Comparison of ENCODE assay signal across 14 mouse cellular contexts in genomic region chr1:128983411-128983810, GRCm38 (mm10).
"Had no signal": no experiment of that assay in that cellular context is flagged by ENCODE, and none has a peak within 500 bp of the region (broad histone marks: within the 10 kb centered on the region; RNA-seq: fewer than 3 reads in every experiment).

No protein-coding gene starts in this region.

- H3K27me3 ChIP-seq: limb, embryonic 13.5 days; lung, embryonic 15.5 days; midbrain, embryonic 13.5 days; neural tube, embryonic 12.5 days; stomach, embryonic 15.5 days had no signal

- H3K4me3 ChIP-seq: limb, embryonic 13.5 days; lung, embryonic 15.5 days; midbrain, embryonic 13.5 days; neural tube, embryonic 12.5 days; stomach, embryonic 15.5 days had no signal

- H3K36me3 ChIP-seq: limb, embryonic 13.5 days; lung, embryonic 15.5 days; midbrain, embryonic 13.5 days; neural tube, embryonic 12.5 days; stomach, embryonic 15.5 days had no signal

- ATAC-seq: intestine, embryonic 16.5 days; midbrain, embryonic 13.5 days had no signal

- H3K9ac ChIP-seq: limb, embryonic 13.5 days; liver, embryonic 14.5 days; lung, embryonic 15.5 days; midbrain, embryonic 13.5 days; neural tube, embryonic 12.5 days; stomach, embryonic 15.5 days had no signal

- H3K27ac ChIP-seq: limb, embryonic 13.5 days; liver, embryonic 14.5 days; lung, embryonic 15.5 days; midbrain, embryonic 13.5 days; neural tube, embryonic 12.5 days; stomach, embryonic 15.5 days had no signal

- H3K4me1 ChIP-seq: limb, embryonic 13.5 days; lung, embryonic 15.5 days; midbrain, embryonic 13.5 days; neural tube, embryonic 12.5 days; stomach, embryonic 15.5 days had no signal

- DNase-seq: kidney, adult 2 months; kidney, postnatal 36 days; layer of hippocampus, adult 9-11 months; layer of hippocampus, postnatal 36 days; right cerebral cortex, postnatal 14 days; thymus, adult 2 months; thymus, postnatal 25 days had no signal

- H3K4me2 ChIP-seq: limb, embryonic 13.5 days; lung, embryonic 15.5 days; midbrain, embryonic 13.5 days; neural tube, embryonic 12.5 days; stomach, embryonic 15.5 days had no signal

- H3K9me3 ChIP-seq: limb, embryonic 13.5 days; lung, embryonic 15.5 days; midbrain, embryonic 13.5 days; neural tube, embryonic 12.5 days; stomach, embryonic 15.5 days had no signal
